In the genomic region with DNA sequence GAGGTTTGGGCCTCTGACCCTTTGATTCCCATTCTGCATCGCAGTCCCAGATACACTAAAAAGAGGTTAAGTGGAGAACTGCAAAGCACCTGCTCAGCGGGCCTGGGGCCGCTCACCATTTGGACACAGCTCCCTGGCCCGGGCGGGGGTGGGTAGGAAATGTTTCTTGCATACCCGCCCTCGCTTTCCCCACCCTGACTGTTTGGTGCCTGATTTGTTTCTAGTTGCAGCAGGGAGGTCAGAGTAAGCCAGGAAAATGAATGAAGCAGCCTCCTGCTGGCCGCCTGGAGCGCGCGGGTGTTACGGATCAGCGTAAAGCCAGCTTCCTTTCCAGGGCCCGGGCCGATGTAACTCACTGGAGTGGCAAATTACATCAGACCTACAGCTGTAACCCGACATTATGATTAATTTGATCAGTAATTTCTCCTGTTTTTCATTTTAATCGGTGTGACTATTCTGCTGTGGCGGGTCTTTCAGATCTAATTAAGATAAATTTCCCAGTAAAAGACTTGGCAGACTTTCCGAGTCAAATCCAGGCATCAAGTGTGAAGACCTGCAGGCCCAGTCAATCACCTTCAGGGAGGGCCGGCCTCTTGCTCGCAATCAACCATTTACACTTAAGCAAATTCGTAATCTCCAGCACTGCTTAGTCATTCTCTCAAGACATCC, we compare ENCODE assay signal across 9 mouse cellular contexts.
DNase-seq lines count a peak whose midpoint lies in the region; ATAC-seq and TF ChIP-seq lines count a peak whose summit lies in the region.
"Had no signal": no experiment of that assay in that cellular context is flagged by ENCODE, and none has a peak within 500 bp of the region (broad histone marks: within the 10 kb centered on the region; RNA-seq: fewer than 3 reads in every experiment).

No protein-coding gene starts in this region.

- peak; percentile 59 for TF ChIP-seq CTCF in hindbrain, postnatal 0 days (IDR thresholded peaks at IDR 0.05; ENCODE audit: low read depth)

- WGBS in embryonic facial prominence, embryonic 14.5 days, result 7% methylated on average over 22 of the region's 22 CpGs
- 6% methylated on average over 22 of the region's 22 CpGs for WGBS in hindbrain, postnatal 0 days

- H3K4me3 ChIP-seq in ES-E14 (ENCODE audit: insufficient read depth in 1 of 2, low read depth in 1 of 2, low read length in 2 of 2, poor library complexity in 1 of 2, severe bottlenecking in 1 of 2), result peak overlapping the region in 1 of 2 experiments; percentile 1; a peak in 1 of 4 replicates
- no peak overlapping the region for H3K4me3 ChIP-seq in embryonic facial prominence, embryonic 14.5 days (ENCODE audit: low read depth, low read length)
- peak overlapping the region; percentile 15; the same call in 1 of the 2 replicates for H3K4me3 ChIP-seq in hindbrain, postnatal 0 days (ENCODE audit: low read length)

- no peak overlapping the region for H3K9ac ChIP-seq in ES-E14 (ENCODE audit: insufficient read depth, low read depth, low read length, poor library complexity, severe bottlenecking)
- H3K9ac ChIP-seq in embryonic facial prominence, embryonic 14.5 days (ENCODE audit: low read depth, low read length), result no peak overlapping the region
- no peak overlapping the region for H3K9ac ChIP-seq in hindbrain, postnatal 0 days (replicated peaks; ENCODE audit: low read length)

- H3K4me2 ChIP-seq in embryonic facial prominence, embryonic 14.5 days (ENCODE audit: low read depth, low read length), result peak overlapping the region; percentile 28; the same call in 1 of the 2 replicates
- peak overlapping the region; percentile 45 for H3K4me2 ChIP-seq in hindbrain, postnatal 0 days (ENCODE audit: low read depth, low read length)

- in situ Hi-C loops in ES-E14 (cut with MboI; ENCODE audit: low sequenced_read_pairs in 2 of 2, unreplicated experiment in 2 of 2), result no loop called here

- 0 out of 4 replicates have a peak, but pooled peaks cover 0 to 3% of the 10 kb centered on the region in 2 experiments for H3K4me1 ChIP-seq in ES-E14 (ENCODE audit: control insufficient read depth in 2 of 2, insufficient read depth in 2 of 2, low read length in 2 of 2, poor library complexity in 1 of 2)
- no peaks in the 10 kb centered on the region for H3K4me1 ChIP-seq in embryonic facial prominence, embryonic 14.5 days (ENCODE audit: control insufficient read depth, insufficient read depth, low read length)
- no peaks in the 10 kb centered on the region; the same call in 1 of the 2 replicates for H3K4me1 ChIP-seq in hindbrain, postnatal 0 days (ENCODE audit: insufficient read depth, low read length)

- H3K27me3 ChIP-seq in embryonic facial prominence, embryonic 14.5 days (replicated peaks; ENCODE audit: control insufficient read depth, insufficient read depth, low read length), result 0 out of 2 replicates have a peak, but pooled peaks cover 4% of the 10 kb centered on the region
- no peaks in the 10 kb centered on the region for H3K27me3 ChIP-seq in hindbrain, postnatal 0 days (ENCODE audit: insufficient read depth, low read length)

- H3K9me3 ChIP-seq in ES-E14 (ENCODE audit: control insufficient read depth, insufficient read depth, low read depth, low read length), result no peaks in the 10 kb centered on the region
- no peaks in the 10 kb centered on the region for H3K9me3 ChIP-seq in embryonic facial prominence, embryonic 14.5 days (ENCODE audit: control insufficient read depth, low read length)
- no peaks in the 10 kb centered on the region for H3K9me3 ChIP-seq in hindbrain, postnatal 0 days (ENCODE audit: low read length)
- H3K9me3 ChIP-seq: G1E had no signal

- no peaks in the 10 kb centered on the region; the same call in 1 of the 2 replicates for H3K36me3 ChIP-seq in ES-E14 (ENCODE audit: control insufficient read depth, insufficient read depth, low read length, poor library complexity, severe bottlenecking)
- no peaks in the 10 kb centered on the region for H3K36me3 ChIP-seq in embryonic facial prominence, embryonic 14.5 days (ENCODE audit: control insufficient read depth, insufficient read depth, low read length)
- H3K36me3 ChIP-seq in hindbrain, postnatal 0 days (ENCODE audit: insufficient read depth, low read length), result no peaks in the 10 kb centered on the region
- H3K36me3 ChIP-seq: G1E had no signal

- intact Hi-C loops in gastrocnemius, postnatal 14 days (cut with DNase I; ENCODE audit: low total_unique reads), result no loop called here

- ATAC-seq in embryonic facial prominence, embryonic 14.5 days (ENCODE audit: low read depth), result peak; percentile 82; the same call in 1 of the 2 replicates
- ATAC-seq in hindbrain, postnatal 0 days, result peak; percentile 91

- no peak overlapping the region for H3K27ac ChIP-seq in ES-E14 (ENCODE audit: insufficient read depth, low read depth, low read length, poor library complexity, severe bottlenecking)
- H3K27ac ChIP-seq in embryonic facial prominence, embryonic 14.5 days (replicated peaks; ENCODE audit: low read depth, low read length), result no peak overlapping the region
- H3K27ac ChIP-seq in hindbrain, postnatal 0 days, result peak overlapping the region; percentile 21; the same call in 1 of the 2 replicates

- DNase-seq in gastrocnemius, postnatal 14 days, result peak; percentile 5
- DNase-seq in gastrocnemius, adult 8-10 months (ENCODE audit: low spot score in 2 of 2), result no peak
- peak; percentile 19 for DNase-seq in ES-E14 (ENCODE audit: low read depth, low spot score)
- peak; percentile 45 for DNase-seq in embryonic facial prominence, embryonic 14.5 days (ENCODE audit: low spot score)
- DNase-seq in hindbrain, postnatal 0 days (ENCODE audit: low spot score), result peak; percentile 79
- peak; percentile 4 for DNase-seq in lung, postnatal 14 days
- no peak for DNase-seq in B cell, adult 2 months
- DNase-seq in spleen, postnatal 4 days (ENCODE audit: low spot score in 2 of 2), result no peak

TF ChIP-seq in ES-E14, 5 proteins besides CTCF, POLR2A, EP300 and RAD21:
- TF ChIP-seq ZNF384 (IDR thresholded peaks at IDR 0.05; ENCODE audit: low read depth, low read length) (no peak), HCFC1 (IDR thresholded peaks at IDR 0.05; ENCODE audit: borderline replicate concordance, insufficient read depth, low read length) (no peak), CHD2 (IDR thresholded peaks at IDR 0.05; ENCODE audit: low read depth, low read length) (no peak), MAFK (IDR thresholded peaks at IDR 0.05; ENCODE audit: insufficient read depth, low read depth, low read length) (no peak), ZC3H11A (IDR thresholded peaks at IDR 0.05; ENCODE audit: borderline replicate concordance, low read depth, low read length) (no peak)

Comparison
In these comparisons a context has a peak if more than half of its experiments do, and no peak if none do; other contexts are left out.
1. DNase-seq: peak in gastrocnemius, postnatal 14 days (single experiment), ES-E14 (single experiment), embryonic facial prominence, embryonic 14.5 days (single experiment), hindbrain, postnatal 0 days (single experiment) and lung, postnatal 14 days (single experiment); none in gastrocnemius, adult 8-10 months (0 of 2), B cell, adult 2 months (0 of 2) and spleen, postnatal 4 days (0 of 2).